Mouse (Mus musculus) bone marrow macrophage, adult 2 months (primary cell): ENCODE results near the gene Ssbp3.

Experiments used
- CTCF ChIP-seq: IDR thresholded peaks from 2 replicates; pipeline ENCODE4 v1.5.1; 2012; ENCODE audit warnings: low read depth, mild to moderate bottlenecking, low read length, moderate library complexity
- POLR2A ChIP-seq: IDR thresholded peaks from 2 replicates; pipeline ENCODE4 v1.6.1; 2012; ENCODE audit warnings: mild to moderate bottlenecking, low read depth, low read length, borderline replicate concordance

DNA sequence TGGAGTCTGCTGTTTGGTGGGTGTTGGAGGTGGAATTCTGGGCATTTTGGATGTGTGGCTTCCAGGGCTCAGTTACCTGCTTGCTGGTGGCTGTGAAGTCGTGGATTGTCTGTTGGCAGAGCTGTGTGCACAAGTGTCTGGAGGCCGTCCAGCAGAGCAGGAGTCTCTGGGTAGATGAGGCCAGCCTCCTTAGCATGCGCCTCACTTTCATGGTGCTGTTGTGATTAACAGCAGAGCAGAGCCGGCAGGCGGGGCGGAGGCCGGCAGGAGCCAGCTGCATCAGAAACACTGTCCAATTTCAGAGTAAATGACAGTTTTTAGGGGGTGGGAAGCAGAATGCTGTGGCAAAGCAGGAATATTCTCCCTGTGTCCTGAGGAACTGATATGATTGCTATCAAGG is 108.5 kb downstream of the Ssbp3 start:
- no peak for TF ChIP-seq POLR2A
- TF ChIP-seq CTCF: no peak
